Mouse (Mus musculus): ENCODE results near the gene Prss35. TPM values are rescaled to one million over a fixed set of nuclear protein-coding genes. Genes with fewer than 3 reads are reported as not detected.

Prss35 gene
- polyA plus RNA-seq, 1 experiment from 2014 or later, result 94.5 TPM

GRCm38 (mm10) chr9:86775374-86775773 is 31.9 kb downstream of the Prss35 start:
- Histone ChIP-seq H3K9ac (no peak overlapping the region), H3K4me2 (no peak overlapping the region), H3K4me1 (no peaks in the 10 kb centered on the region), H3K4me3 (no peak overlapping the region), H3K9me3 (no peaks in the 10 kb centered on the region), H3K36me3 (no peaks in the 10 kb centered on the region), H3K27me3 (no peaks in the 10 kb centered on the region), H3K27ac (no peak overlapping the region)
- ATAC-seq (ENCODE audit: insufficient number of reproducible peaks, low FRiP score, low TSS enrichment, low read depth), result no peak
- WGBS, result 89% methylated on average over 6 of the region's 6 CpGs

GRCm38 (mm10) chr9:86777309-86777708 is 33.9 kb downstream of the Prss35 start:
- Histone ChIP-seq H3K9ac (no peak overlapping the region), H3K27ac (no peak overlapping the region), H3K27me3 (no peaks in the 10 kb centered on the region), H3K36me3 (no peaks in the 10 kb centered on the region), H3K9me3 (no peaks in the 10 kb centered on the region), H3K4me2 (no peak overlapping the region), H3K4me3 (no peak overlapping the region), H3K4me1 (no peaks in the 10 kb centered on the region)
- no peak for ATAC-seq (ENCODE audit: insufficient number of reproducible peaks, low FRiP score, low TSS enrichment, low read depth)
- WGBS, result 37% methylated on average over 7 of the region's 7 CpGs

GRCm38 (mm10) chr9:86778212-86778611 is 34.8 kb downstream of the Prss35 start:
- H3K4me2 ChIP-seq, result no peak overlapping the region
- WGBS, result 67% methylated on average over 4 of the region's 4 CpGs
- H3K9me3 ChIP-seq, result no peaks in the 10 kb centered on the region
- no peak overlapping the region for H3K9ac ChIP-seq
- no peak overlapping the region for H3K4me3 ChIP-seq
- no peak overlapping the region for H3K27ac ChIP-seq
- ATAC-seq (ENCODE audit: insufficient number of reproducible peaks, low FRiP score, low TSS enrichment, low read depth), result no peak
- no peaks in the 10 kb centered on the region for H3K27me3 ChIP-seq
- no peaks in the 10 kb centered on the region for H3K4me1 ChIP-seq
- no peaks in the 10 kb centered on the region for H3K36me3 ChIP-seq

DNA sequence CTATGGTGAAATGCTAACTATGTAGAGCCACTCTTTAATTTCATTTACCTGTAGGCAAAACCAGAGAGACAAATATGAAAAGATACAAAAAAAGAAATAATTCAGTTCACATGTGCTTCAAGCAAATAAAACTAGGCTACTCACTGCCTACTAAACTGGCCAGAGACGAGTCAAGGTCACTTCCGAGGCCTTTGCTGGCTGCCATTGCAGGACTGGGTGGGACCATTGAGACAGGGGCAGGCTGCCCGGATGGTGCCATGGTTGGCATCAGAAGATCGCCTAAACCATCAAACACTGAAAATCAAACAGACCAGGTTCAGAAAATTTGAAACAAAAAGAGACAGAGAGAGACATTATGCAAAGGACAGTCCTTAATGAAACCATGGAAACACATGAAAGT is 38.0 kb downstream of the Prss35 start:
- 89% methylated on average over 4 of the region's 4 CpGs for WGBS
- no peak for ATAC-seq (ENCODE audit: insufficient number of reproducible peaks, low FRiP score, low TSS enrichment, low read depth)
- Histone ChIP-seq H3K4me3 (no peak overlapping the region), H3K36me3 (no peaks in the 10 kb centered on the region), H3K27ac (no peak overlapping the region), H3K27me3 (no peaks in the 10 kb centered on the region), H3K9me3 (no peaks in the 10 kb centered on the region), H3K4me2 (no peak overlapping the region), H3K4me1 (no peaks in the 10 kb centered on the region), H3K9ac (no peak overlapping the region)

- H3K9me3 ChIP-seq, result no peaks in the 10 kb centered on the region
- no peak for ATAC-seq (ENCODE audit: insufficient number of reproducible peaks, low FRiP score, low TSS enrichment, low read depth)
- 89% methylated on average over 2 of the region's 2 CpGs for WGBS
- H3K27ac ChIP-seq, result no peak overlapping the region
- no peaks in the 10 kb centered on the region for H3K36me3 ChIP-seq
- H3K9ac ChIP-seq, result no peak overlapping the region
- H3K27me3 ChIP-seq, result no peaks in the 10 kb centered on the region
- H3K4me3 ChIP-seq, result no peak overlapping the region
- H3K4me1 ChIP-seq, result no peaks in the 10 kb centered on the region
- no peak overlapping the region for H3K4me2 ChIP-seq
These were observed 39.4 kb downstream of the Prss35 start for GRCm38 (mm10) chr9:86782836-86783235.

- Histone ChIP-seq H3K4me2 (no peak overlapping the region), H3K27me3 (no peaks in the 10 kb centered on the region), H3K36me3 (no peaks in the 10 kb centered on the region), H3K9me3 (no peaks in the 10 kb centered on the region), H3K27ac (no peak overlapping the region), H3K4me1 (no peaks in the 10 kb centered on the region), H3K4me3 (no peak overlapping the region), H3K9ac (no peak overlapping the region)
- no peak for ATAC-seq (ENCODE audit: insufficient number of reproducible peaks, low FRiP score, low TSS enrichment, low read depth)
- 83% methylated on average over 6 of the region's 6 CpGs for WGBS
These were observed 45.7 kb downstream of the Prss35 start for GRCm38 (mm10) chr9:86789186-86789585.

GRCm38 (mm10) chr9:86791927-86792326 is 48.5 kb downstream of the Prss35 start:
- Histone ChIP-seq H3K9ac (no peak overlapping the region), H3K36me3 (no peaks in the 10 kb centered on the region), H3K4me1 (no peaks in the 10 kb centered on the region), H3K27ac (no peak overlapping the region), H3K9me3 (no peaks in the 10 kb centered on the region), H3K27me3 (no peaks in the 10 kb centered on the region), H3K4me2 (no peak overlapping the region), H3K4me3 (no peak overlapping the region)
- 82% methylated on average over 7 of the region's 7 CpGs for WGBS
- ATAC-seq (ENCODE audit: insufficient number of reproducible peaks, low FRiP score, low TSS enrichment, low read depth), result no peak

DNA sequence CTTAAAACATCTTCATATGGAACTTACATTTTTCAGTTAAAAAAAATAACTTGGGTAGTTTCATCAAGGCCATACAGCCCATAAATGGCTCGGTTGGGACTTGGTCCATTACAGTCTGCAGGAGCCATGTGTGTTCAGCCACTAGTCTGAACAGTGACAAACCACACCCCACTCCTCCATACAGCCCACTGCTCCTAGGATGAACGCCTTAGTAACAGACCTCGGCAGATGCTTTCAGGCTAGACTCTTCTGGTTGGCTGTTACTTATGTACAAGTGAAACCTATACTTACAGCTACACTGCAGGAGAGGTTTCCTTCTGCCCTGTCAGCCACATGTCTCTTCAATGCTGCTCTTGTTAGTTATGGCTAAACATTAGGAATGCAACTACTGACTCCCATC is 51.8 kb downstream of the Prss35 start:
- no peaks in the 10 kb centered on the region for H3K27me3 ChIP-seq
- H3K4me2 ChIP-seq, result no peak overlapping the region
- no peaks in the 10 kb centered on the region; the same call in 1 of the 2 replicates for H3K4me1 ChIP-seq
- H3K36me3 ChIP-seq, result no peaks in the 10 kb centered on the region
- no peaks in the 10 kb centered on the region for H3K9me3 ChIP-seq
- H3K9ac ChIP-seq, result no peak overlapping the region
- no peak for ATAC-seq (ENCODE audit: insufficient number of reproducible peaks, low FRiP score, low TSS enrichment, low read depth)
- H3K4me3 ChIP-seq, result no peak overlapping the region
- no peak overlapping the region for H3K27ac ChIP-seq
- 43% methylated on average over 3 of the region's 3 CpGs for WGBS

DNA sequence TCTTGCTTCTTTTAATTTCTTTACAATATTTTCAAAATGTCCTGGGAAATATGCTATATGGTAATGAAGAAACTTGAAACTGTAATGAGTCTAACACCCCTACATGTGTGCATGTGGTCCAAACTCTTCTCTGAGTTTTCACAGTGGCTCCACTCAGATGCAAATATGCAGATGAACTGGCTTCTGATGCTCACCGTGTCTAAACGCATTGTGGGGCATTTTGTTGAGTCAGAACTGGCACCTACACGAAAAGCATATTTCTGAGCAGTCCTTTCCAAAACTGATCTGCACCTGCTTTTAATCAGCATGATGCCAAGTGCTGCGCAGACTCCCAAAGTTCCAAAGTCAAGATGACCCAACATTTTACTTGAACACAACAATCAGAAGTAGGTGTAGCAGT is 54.1 kb downstream of the Prss35 start:
- H3K27ac ChIP-seq, result no peak overlapping the region
- 76% methylated on average over 4 of the region's 4 CpGs for WGBS
- no peaks in the 10 kb centered on the region for H3K27me3 ChIP-seq
- H3K4me3 ChIP-seq, result no peak overlapping the region
- H3K9me3 ChIP-seq, result no peaks in the 10 kb centered on the region
- ATAC-seq (ENCODE audit: insufficient number of reproducible peaks, low FRiP score, low TSS enrichment, low read depth), result no peak
- H3K4me1 ChIP-seq, result no peaks in the 10 kb centered on the region; the same call in 1 of the 2 replicates
- H3K36me3 ChIP-seq, result no peaks in the 10 kb centered on the region
- H3K4me2 ChIP-seq, result no peak overlapping the region
- no peak overlapping the region for H3K9ac ChIP-seq

DNA sequence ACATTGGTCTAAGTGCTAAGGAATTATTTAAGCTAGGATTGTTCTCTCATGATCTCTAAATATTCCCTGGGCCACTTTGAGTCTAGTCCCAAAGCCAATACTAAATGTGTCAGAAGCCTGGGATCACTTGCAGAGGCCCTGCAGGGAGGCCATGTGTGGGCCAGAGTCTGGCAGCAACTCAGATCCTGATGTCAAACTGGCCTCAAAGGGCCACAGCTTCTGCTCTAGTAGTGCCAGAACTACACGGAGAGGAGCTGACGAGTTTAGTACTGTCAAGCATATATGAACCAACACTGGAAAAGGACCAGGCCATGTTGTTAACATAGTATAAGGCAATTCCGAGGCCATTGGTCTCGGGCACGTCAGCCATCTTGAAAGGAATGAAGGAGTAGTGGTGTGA is 54.7 kb downstream of the Prss35 start:
- no peaks in the 10 kb centered on the region for H3K27me3 ChIP-seq
- H3K9me3 ChIP-seq, result no peaks in the 10 kb centered on the region
- no peak overlapping the region for H3K4me2 ChIP-seq
- H3K36me3 ChIP-seq, result no peaks in the 10 kb centered on the region
- no peak for ATAC-seq (ENCODE audit: insufficient number of reproducible peaks, low FRiP score, low TSS enrichment, low read depth)
- no peak overlapping the region for H3K4me3 ChIP-seq
- no peak overlapping the region for H3K9ac ChIP-seq
- H3K27ac ChIP-seq, result no peak overlapping the region
- WGBS, result 75% methylated on average over 5 of the region's 5 CpGs
- no peaks in the 10 kb centered on the region; the same call in 1 of the 2 replicates for H3K4me1 ChIP-seq

DNA sequence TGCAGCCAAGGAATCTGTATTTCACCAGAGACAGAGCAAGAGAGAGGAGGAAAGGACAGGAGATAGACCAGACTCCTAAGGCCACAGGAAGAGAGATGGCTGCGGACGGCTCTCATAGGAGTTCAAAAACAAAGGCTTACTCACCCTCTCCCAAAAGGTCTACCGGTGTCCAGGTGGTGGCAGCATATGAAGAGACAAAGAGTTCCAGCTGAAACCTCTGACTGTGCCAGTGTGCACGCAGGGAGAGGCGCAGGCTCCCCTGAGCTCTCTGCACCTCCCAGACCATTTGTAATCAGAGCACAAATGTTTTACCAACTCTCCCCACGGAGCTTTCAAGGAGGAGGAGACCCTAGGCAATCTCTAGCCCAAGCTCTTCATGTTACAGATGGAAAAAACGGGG is 55.2 kb downstream of the Prss35 start:
- Histone ChIP-seq H3K4me2 (no peak overlapping the region), H3K4me1 (no peaks in the 10 kb centered on the region; the same call in 1 of the 2 replicates), H3K4me3 (no peak overlapping the region), H3K9ac (no peak overlapping the region), H3K27me3 (no peaks in the 10 kb centered on the region), H3K36me3 (no peaks in the 10 kb centered on the region), H3K27ac (no peak overlapping the region), H3K9me3 (no peaks in the 10 kb centered on the region)
- WGBS, result 41% methylated on average over 7 of the region's 7 CpGs
- ATAC-seq (ENCODE audit: insufficient number of reproducible peaks, low FRiP score, low TSS enrichment, low read depth), result no peak

- no peaks in the 10 kb centered on the region for H3K27me3 ChIP-seq
- no peak overlapping the region for H3K9ac ChIP-seq
- ATAC-seq (ENCODE audit: insufficient number of reproducible peaks, low FRiP score, low TSS enrichment, low read depth), result no peak
- no peaks in the 10 kb centered on the region for H3K36me3 ChIP-seq
- H3K4me3 ChIP-seq, result no peak overlapping the region
- no peak overlapping the region for H3K4me2 ChIP-seq
- no peaks in the 10 kb centered on the region for H3K9me3 ChIP-seq
- 54% methylated on average over 7 of the region's 7 CpGs for WGBS
- H3K4me1 ChIP-seq, result no peaks in the 10 kb centered on the region; the same call in 1 of the 2 replicates
- no peak overlapping the region for H3K27ac ChIP-seq
These were observed 55.6 kb downstream of the Prss35 start for GRCm38 (mm10) chr9:86799099-86799498.

- ATAC-seq (ENCODE audit: insufficient number of reproducible peaks, low FRiP score, low TSS enrichment, low read depth), result no peak
- Histone ChIP-seq H3K4me2 (no peak overlapping the region), H3K4me1 (no peaks in the 10 kb centered on the region; the same call in 1 of the 2 replicates), H3K9ac (no peak overlapping the region), H3K4me3 (no peak overlapping the region), H3K27ac (no peak overlapping the region), H3K36me3 (no peaks in the 10 kb centered on the region), H3K27me3 (no peaks in the 10 kb centered on the region), H3K9me3 (no peaks in the 10 kb centered on the region)
- 18% methylated on average over 3 of the region's 3 CpGs for WGBS
These were observed 57.2 kb downstream of the Prss35 start for GRCm38 (mm10) chr9:86800600-86801163.

Measured in limb, embryonic 15.5 days (tissue).